Mouse (Mus musculus): ENCODE measurements at regions not wholly inside any gene's neighbourhood (a gene's known extent, or its start where the extent isn't known, plus 50 kb on each side); places are given as distances from the start of the nearest gene placed in this dataset.

GRCm38 (mm10) chr11:23996250-23996649, 78.6 kb downstream of the A830031A19Rik start:
- DNase-seq: no peak

- no peak for DNase-seq
Observed at GRCm38 (mm10) chr11:23994160-23994559, 80.7 kb downstream of the A830031A19Rik start.

GRCm38 (mm10) chr11:23987532-23988450, 87.1 kb downstream of the A830031A19Rik start:
- DNase-seq: no peak

GRCm38 (mm10) chr11:23985231-23985630, 89.6 kb downstream of the A830031A19Rik start:
- no peak for DNase-seq

- peak; percentile 71 for DNase-seq
Observed at GRCm38 (mm10) chr11:23979332-23979731, 84.3 kb upstream of the Papolg start.

GRCm38 (mm10) chr11:23978300-23978699, 83.2 kb upstream of the Papolg start:
- DNase-seq: no peak

GRCm38 (mm10) chr11:23977096-23977495, 82.0 kb upstream of the Papolg start:
- DNase-seq: no peak

- no peak for DNase-seq
Observed at GRCm38 (mm10) chr11:23954323-23954722, 59.3 kb upstream of the Papolg start.

- no peak for DNase-seq
Observed at GRCm38 (mm10) chr11:23945966-23946365, 50.9 kb upstream of the Papolg start.
